Mouse (Mus musculus): ENCODE data around the gene Trpv4. TPM values are rescaled to one million over a fixed set of nuclear protein-coding genes. Genes with fewer than 3 reads are reported as not detected.

Gene Trpv4
- polyA plus RNA-seq, 1 experiment from 2014 or later, result 0.75 TPM

GRCm38 (mm10) chr5:114611968-114612608 is 46.1 kb downstream of the Trpv4 start:
- Histone ChIP-seq H3K36me3 (ENCODE audit: control insufficient read depth, insufficient read depth) (no peaks in the 10 kb centered on the region), H3K27me3 (replicated peaks; ENCODE audit: control insufficient read depth, insufficient read depth, low read length) (peaks cover 12% of the 10 kb centered on the region), H3K27ac (ENCODE audit: low read length) (no peak overlapping the region), H3K9ac (replicated peaks; ENCODE audit: low read depth, low read length) (no peak overlapping the region), H3K9me3 (ENCODE audit: control insufficient read depth, low read length) (no peaks in the 10 kb centered on the region), H3K4me1 (replicated peaks; ENCODE audit: control insufficient read depth, insufficient read depth, low read length) (peaks cover 30% of the 10 kb centered on the region), H3K4me3 (replicated peaks; ENCODE audit: low read length) (no peak overlapping the region), H3K4me2 (ENCODE audit: low read length) (no peak overlapping the region)
- no peak for ATAC-seq
- WGBS, result 69% methylated on average over 25 of the region's 25 CpGs

GRCm38 (mm10) chr5:114611256-114611655 is 47.0 kb downstream of the Trpv4 start:
- ATAC-seq, result no peak
- H3K4me2 ChIP-seq (ENCODE audit: low read length), result no peak overlapping the region
- peaks cover 37% of the 10 kb centered on the region for H3K4me1 ChIP-seq (replicated peaks; ENCODE audit: control insufficient read depth, insufficient read depth, low read length)
- H3K36me3 ChIP-seq (ENCODE audit: control insufficient read depth, insufficient read depth), result no peaks in the 10 kb centered on the region
- H3K9ac ChIP-seq (replicated peaks; ENCODE audit: low read depth, low read length), result no peak overlapping the region
- 95% methylated on average over 10 of the region's 10 CpGs for WGBS
- H3K4me3 ChIP-seq (replicated peaks; ENCODE audit: low read length), result no peak overlapping the region
- H3K27me3 ChIP-seq (replicated peaks; ENCODE audit: control insufficient read depth, insufficient read depth, low read length), result peaks cover 14% of the 10 kb centered on the region
- no peak overlapping the region for H3K27ac ChIP-seq (ENCODE audit: low read length)
- H3K9me3 ChIP-seq (ENCODE audit: control insufficient read depth, low read length), result no peaks in the 10 kb centered on the region

- H3K36me3 ChIP-seq (ENCODE audit: control insufficient read depth, insufficient read depth), result no peaks in the 10 kb centered on the region
- H3K27ac ChIP-seq (ENCODE audit: low read length), result peak overlapping the region; percentile 29; the same call in 1 of the 2 replicates
- peaks cover 22% of the 10 kb centered on the region for H3K27me3 ChIP-seq (replicated peaks; ENCODE audit: control insufficient read depth, insufficient read depth, low read length)
- no peaks in the 10 kb centered on the region for H3K9me3 ChIP-seq (ENCODE audit: control insufficient read depth, low read length)
- WGBS, result 4% methylated on average over 12 of the region's 12 CpGs
- no peak overlapping the region for H3K9ac ChIP-seq (replicated peaks; ENCODE audit: low read depth, low read length)
- no peak overlapping the region for H3K4me3 ChIP-seq (replicated peaks; ENCODE audit: low read length)
- peaks cover 57% of the 10 kb centered on the region for H3K4me1 ChIP-seq (replicated peaks; ENCODE audit: control insufficient read depth, insufficient read depth, low read length)
- H3K4me2 ChIP-seq (ENCODE audit: low read length), result no peak overlapping the region
- ATAC-seq, result peak; percentile 24
Measured at GRCm38 (mm10) chr5:114608516-114608915, 49.7 kb downstream of the Trpv4 start.

- ATAC-seq, result peak; percentile 41
- Histone ChIP-seq H3K9ac (replicated peaks; ENCODE audit: low read depth, low read length) (no peak overlapping the region), H3K4me2 (ENCODE audit: low read length) (peak overlapping the region; percentile 16; the same call in 1 of the 2 replicates), H3K4me3 (replicated peaks; ENCODE audit: low read length) (no peak overlapping the region), H3K36me3 (ENCODE audit: control insufficient read depth, insufficient read depth) (no peaks in the 10 kb centered on the region), H3K27ac (ENCODE audit: low read length) (0 out of 2 replicates have a peak overlapping the region, but pooled peaks have one; percentile 18), H3K27me3 (replicated peaks; ENCODE audit: control insufficient read depth, insufficient read depth, low read length) (peaks cover 22% of the 10 kb centered on the region), H3K4me1 (replicated peaks; ENCODE audit: control insufficient read depth, insufficient read depth, low read length) (peaks cover 54% of the 10 kb centered on the region), H3K9me3 (ENCODE audit: control insufficient read depth, low read length) (no peaks in the 10 kb centered on the region)
- 15% methylated on average over 8 of the region's 8 CpGs for WGBS
Measured at GRCm38 (mm10) chr5:114607651-114608050, 50.6 kb downstream of the Trpv4 start.

- Histone ChIP-seq H3K27ac (ENCODE audit: low read length) (no peak overlapping the region), H3K9me3 (ENCODE audit: control insufficient read depth, low read length) (no peaks in the 10 kb centered on the region), H3K9ac (replicated peaks; ENCODE audit: low read depth, low read length) (no peak overlapping the region), H3K27me3 (replicated peaks; ENCODE audit: control insufficient read depth, insufficient read depth, low read length) (peaks cover 19% of the 10 kb centered on the region), H3K4me3 (replicated peaks; ENCODE audit: low read length) (no peak overlapping the region), H3K4me1 (replicated peaks; ENCODE audit: control insufficient read depth, insufficient read depth, low read length) (peaks cover 51% of the 10 kb centered on the region), H3K4me2 (ENCODE audit: low read length) (no peak overlapping the region), H3K36me3 (ENCODE audit: control insufficient read depth, insufficient read depth) (no peaks in the 10 kb centered on the region)
- 77% methylated on average over 6 of the region's 6 CpGs for WGBS
- no peak for ATAC-seq
Measured at GRCm38 (mm10) chr5:114605981-114606380, 52.2 kb downstream of the Trpv4 start.

GRCm38 (mm10) chr5:114604781-114605290 is 53.4 kb downstream of the Trpv4 start:
- Histone ChIP-seq H3K4me1 (replicated peaks; ENCODE audit: control insufficient read depth, insufficient read depth, low read length) (peaks cover 51% of the 10 kb centered on the region), H3K9ac (replicated peaks; ENCODE audit: low read depth, low read length) (no peak overlapping the region), H3K27me3 (replicated peaks; ENCODE audit: control insufficient read depth, insufficient read depth, low read length) (peaks cover 13% of the 10 kb centered on the region), H3K27ac (ENCODE audit: low read length) (0 out of 2 replicates have a peak overlapping the region, but pooled peaks have one; percentile 14), H3K4me2 (ENCODE audit: low read length) (no peak overlapping the region), H3K9me3 (ENCODE audit: control insufficient read depth, low read length) (no peaks in the 10 kb centered on the region), H3K36me3 (ENCODE audit: control insufficient read depth, insufficient read depth) (no peaks in the 10 kb centered on the region), H3K4me3 (replicated peaks; ENCODE audit: low read length) (no peak overlapping the region)
- 4% methylated on average over 11 of the region's 11 CpGs for WGBS
- ATAC-seq, result peak; percentile 62

GRCm38 (mm10) chr5:114603975-114604374 is 54.2 kb downstream of the Trpv4 start:
- H3K4me2 ChIP-seq (ENCODE audit: low read length), result no peak overlapping the region
- H3K36me3 ChIP-seq (ENCODE audit: control insufficient read depth, insufficient read depth), result no peaks in the 10 kb centered on the region
- peaks cover 10% of the 10 kb centered on the region for H3K27me3 ChIP-seq (replicated peaks; ENCODE audit: control insufficient read depth, insufficient read depth, low read length)
- H3K27ac ChIP-seq (ENCODE audit: low read length), result no peak overlapping the region
- H3K9me3 ChIP-seq (ENCODE audit: control insufficient read depth, low read length), result no peaks in the 10 kb centered on the region
- WGBS, result 79% methylated on average over 5 of the region's 5 CpGs
- no peak for ATAC-seq
- no peak overlapping the region for H3K4me3 ChIP-seq (replicated peaks; ENCODE audit: low read length)
- H3K9ac ChIP-seq (replicated peaks; ENCODE audit: low read depth, low read length), result no peak overlapping the region
- H3K4me1 ChIP-seq (replicated peaks; ENCODE audit: control insufficient read depth, insufficient read depth, low read length), result peaks cover 46% of the 10 kb centered on the region

GRCm38 (mm10) chr5:114602012-114602411 is 56.2 kb downstream of the Trpv4 start:
- Histone ChIP-seq H3K27me3 (replicated peaks; ENCODE audit: control insufficient read depth, insufficient read depth, low read length) (peaks cover 10% of the 10 kb centered on the region), H3K4me1 (replicated peaks; ENCODE audit: control insufficient read depth, insufficient read depth, low read length) (peaks cover 30% of the 10 kb centered on the region), H3K9me3 (ENCODE audit: control insufficient read depth, low read length) (no peaks in the 10 kb centered on the region), H3K36me3 (ENCODE audit: control insufficient read depth, insufficient read depth) (no peaks in the 10 kb centered on the region), H3K4me3 (replicated peaks; ENCODE audit: low read length) (no peak overlapping the region), H3K4me2 (ENCODE audit: low read length) (no peak overlapping the region), H3K27ac (ENCODE audit: low read length) (no peak overlapping the region), H3K9ac (replicated peaks; ENCODE audit: low read depth, low read length) (no peak overlapping the region)
- 83% methylated on average over 8 of the region's 8 CpGs for WGBS
- ATAC-seq, result no peak

- H3K4me2 ChIP-seq (ENCODE audit: low read length), result no peak overlapping the region
- 49% methylated on average over 6 of the region's 6 CpGs for WGBS
- no peak overlapping the region for H3K9ac ChIP-seq (replicated peaks; ENCODE audit: low read depth, low read length)
- H3K27ac ChIP-seq (ENCODE audit: low read length), result no peak overlapping the region
- H3K9me3 ChIP-seq (ENCODE audit: control insufficient read depth, low read length), result no peaks in the 10 kb centered on the region
- H3K4me1 ChIP-seq (replicated peaks; ENCODE audit: control insufficient read depth, insufficient read depth, low read length), result peaks cover 27% of the 10 kb centered on the region
- H3K36me3 ChIP-seq (ENCODE audit: control insufficient read depth, insufficient read depth), result no peaks in the 10 kb centered on the region
- peaks cover 3% of the 10 kb centered on the region; the same call in 1 of the 2 replicates for H3K27me3 ChIP-seq (replicated peaks; ENCODE audit: control insufficient read depth, insufficient read depth, low read length)
- no peak for ATAC-seq
- no peak overlapping the region for H3K4me3 ChIP-seq (replicated peaks; ENCODE audit: low read length)
Measured at GRCm38 (mm10) chr5:114597652-114598051, 60.6 kb downstream of the Trpv4 start.
